23 mouse cellular contexts compared by ENCODE assay signal in the genomic region with DNA sequence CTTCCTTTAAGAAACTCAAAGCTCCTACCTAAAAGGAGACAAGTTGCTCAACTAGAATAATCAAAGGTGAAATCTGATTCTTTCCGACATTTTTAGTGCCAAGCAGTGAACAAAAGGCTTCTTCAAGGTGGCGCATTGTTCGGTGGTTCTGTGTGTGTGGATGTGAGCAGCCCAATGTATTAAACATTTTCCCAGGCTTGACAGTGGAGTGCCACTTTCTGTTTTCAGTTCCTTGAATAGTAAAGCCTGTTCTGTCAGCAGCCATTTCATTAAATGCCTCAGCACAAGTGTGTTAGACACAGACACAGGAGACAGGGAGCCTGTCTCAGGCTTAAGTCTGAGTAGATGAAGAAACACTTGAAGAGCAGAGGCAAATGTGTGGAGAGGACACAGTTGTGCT. TPM values are rescaled to one million over a fixed set of nuclear protein-coding genes. Genes with fewer than 3 reads are reported as not detected.
A peak's percentile ranks its signal among the peaks of the same experiment; 100 is the strongest.
DNase-seq lines count a peak whose midpoint lies in the region; ATAC-seq and TF ChIP-seq lines count a peak whose summit lies in the region.
"Had no signal": no experiment of that assay in that cellular context is flagged by ENCODE, and none has a peak within 500 bp of the region (broad histone marks: within the 10 kb centered on the region; RNA-seq: fewer than 3 reads in every experiment).

No protein-coding gene starts in this region.

- intact Hi-C loops in heart, postnatal 10 days (cut with DNase I) = no loop called here
- intact Hi-C loops in left cerebral cortex, postnatal 14 days (cut with DNase I) = no loop called here

- H3K9me3 ChIP-seq in heart, embryonic 12.5 days (replicated peaks) = no peaks in the 10 kb centered on the region
- no peaks in the 10 kb centered on the region for H3K9me3 ChIP-seq in intestine, embryonic 14.5 days (ENCODE audit: control insufficient read depth, low read length)
- no peaks in the 10 kb centered on the region for H3K9me3 ChIP-seq in intestine, postnatal 0 days (ENCODE audit: control insufficient read depth)
- no peaks in the 10 kb centered on the region for H3K9me3 ChIP-seq in embryonic facial prominence, embryonic 15.5 days (replicated peaks)
- H3K9me3 ChIP-seq: liver, embryonic 15.5 days; lung, embryonic 15.5 days; megakaryocyte, embryonic 14.5 days; midbrain, embryonic 15.5 days; neural tube, embryonic 13.5 days had no signal

- 83% methylated on average over 3 of the region's 3 CpGs for WGBS in heart, embryonic 12.5 days
- WGBS in intestine, embryonic 14.5 days = 83% methylated on average over 3 of the region's 3 CpGs
- 90% methylated on average over 3 of the region's 3 CpGs for WGBS in intestine, postnatal 0 days
- 66% methylated on average over 3 of the region's 3 CpGs for WGBS in embryonic facial prominence, embryonic 15.5 days

- peaks cover 51% of the 10 kb centered on the region for H3K4me1 ChIP-seq in heart, embryonic 12.5 days (replicated peaks)
- peaks cover 4% of the 10 kb centered on the region; the same call in 1 of the 2 replicates for H3K4me1 ChIP-seq in intestine, embryonic 14.5 days (replicated peaks; ENCODE audit: control insufficient read depth, insufficient read depth, low read length)
- H3K4me1 ChIP-seq in intestine, postnatal 0 days (replicated peaks; ENCODE audit: control insufficient read depth, insufficient read depth, low read length) = no peaks in the 10 kb centered on the region
- H3K4me1 ChIP-seq in embryonic facial prominence, embryonic 15.5 days = peaks cover 6% of the 10 kb centered on the region; the same call in 1 of the 2 replicates
- H3K4me1 ChIP-seq: lung, embryonic 15.5 days had no signal

- H3K27me3 ChIP-seq in heart, embryonic 12.5 days (replicated peaks) = no peaks in the 10 kb centered on the region
- no peaks in the 10 kb centered on the region for H3K27me3 ChIP-seq in intestine, embryonic 14.5 days (replicated peaks; ENCODE audit: control insufficient read depth, insufficient read depth, low read length)
- H3K27me3 ChIP-seq in intestine, postnatal 0 days (replicated peaks; ENCODE audit: control insufficient read depth, insufficient read depth, low read length) = no peaks in the 10 kb centered on the region
- H3K27me3 ChIP-seq in embryonic facial prominence, embryonic 15.5 days = no peaks in the 10 kb centered on the region
- H3K27me3 ChIP-seq: liver, embryonic 15.5 days; lung, embryonic 15.5 days; megakaryocyte, embryonic 14.5 days; midbrain, embryonic 15.5 days; neural tube, embryonic 13.5 days had no signal

- H3K9ac ChIP-seq in heart, embryonic 12.5 days = no peak overlapping the region
- no peak overlapping the region for H3K9ac ChIP-seq in intestine, embryonic 14.5 days (ENCODE audit: low read length)
- no peak overlapping the region for H3K9ac ChIP-seq in intestine, postnatal 0 days (ENCODE audit: low read depth, low read length)
- H3K9ac ChIP-seq in embryonic facial prominence, embryonic 15.5 days = no peak overlapping the region
- H3K9ac ChIP-seq: liver, embryonic 15.5 days; lung, embryonic 15.5 days; midbrain, embryonic 15.5 days; neural tube, embryonic 13.5 days had no signal

- H3K27ac ChIP-seq in heart, embryonic 12.5 days (ENCODE audit: poor library complexity, severe bottlenecking) = 0 out of 2 replicates have a peak overlapping the region, but pooled peaks have one; percentile 9
- no peak overlapping the region for H3K27ac ChIP-seq in intestine, embryonic 14.5 days (ENCODE audit: low read depth)
- H3K27ac ChIP-seq in intestine, postnatal 0 days (ENCODE audit: low read depth, low read length) = no peak overlapping the region
- H3K27ac ChIP-seq in embryonic facial prominence, embryonic 15.5 days (replicated peaks) = peak overlapping the region; percentile 36; the same call in 1 of the 2 replicates
- H3K27ac ChIP-seq: liver, embryonic 15.5 days; lung, embryonic 15.5 days; midbrain, embryonic 15.5 days; neural tube, embryonic 13.5 days had no signal

- H3K36me3 ChIP-seq in heart, embryonic 12.5 days = no peaks in the 10 kb centered on the region
- no peaks in the 10 kb centered on the region for H3K36me3 ChIP-seq in intestine, embryonic 14.5 days (ENCODE audit: control insufficient read depth, insufficient read depth, low read length)
- no peaks in the 10 kb centered on the region for H3K36me3 ChIP-seq in intestine, postnatal 0 days (ENCODE audit: control insufficient read depth, insufficient read depth)
- H3K36me3 ChIP-seq in embryonic facial prominence, embryonic 15.5 days = no peaks in the 10 kb centered on the region
- H3K36me3 ChIP-seq: liver, embryonic 15.5 days; lung, embryonic 15.5 days; midbrain, embryonic 15.5 days; neural tube, embryonic 13.5 days had no signal

- DNase-seq in heart, postnatal 10 days = no peak
- peak; percentile 41 for DNase-seq in intestine, embryonic 14.5 days (ENCODE audit: low spot score)
- peak; percentile 37 for DNase-seq in brain, embryonic 14.5 days (ENCODE audit: low read depth)
- no peak for DNase-seq in left cerebral cortex, postnatal 14 days (ENCODE audit: low spot score in 2 of 2)
- DNase-seq: adrenal gland, postnatal 36 days; cerebellum, adult 11 months; cerebellum, adult 9-11 months; gastrocnemius, postnatal 14 days; heart, adult 18-20 months; lung, postnatal 36 days had no signal

- ATAC-seq in heart, embryonic 12.5 days (ENCODE audit: insufficient number of reproducible peaks, low FRiP score) = no peak
- no peak for ATAC-seq in intestine, embryonic 14.5 days (replicated peaks; ENCODE audit: low FRiP score, low TSS enrichment, low read depth)
- ATAC-seq in intestine, postnatal 0 days = no peak
- ATAC-seq in embryonic facial prominence, embryonic 15.5 days (ENCODE audit: insufficient number of reproducible peaks, low FRiP score, low TSS enrichment, low read depth) = no peak
- ATAC-seq: forebrain, embryonic 14.5 days; hindbrain, embryonic 16.5 days; intestine, embryonic 16.5 days; midbrain, embryonic 15.5 days had no signal

- no peak for TF ChIP-seq POLR2A in brain, embryonic 14.5 days (IDR thresholded peaks at IDR 0.05; ENCODE audit: borderline replicate concordance, extremely low read depth, insufficient read depth, insufficient read length, poor library complexity, severe bottlenecking)

- H3K4me3 ChIP-seq in heart, embryonic 12.5 days = no peak overlapping the region
- H3K4me3 ChIP-seq in intestine, embryonic 14.5 days (ENCODE audit: low read depth, low read length) = no peak overlapping the region
- H3K4me3 ChIP-seq in intestine, postnatal 0 days (ENCODE audit: low read depth, low read length) = no peak overlapping the region
- no peak overlapping the region for H3K4me3 ChIP-seq in embryonic facial prominence, embryonic 15.5 days (replicated peaks)
- H3K4me3 ChIP-seq: liver, embryonic 15.5 days; lung, embryonic 15.5 days; megakaryocyte, embryonic 14.5 days; midbrain, embryonic 15.5 days; myocyte; neural tube, embryonic 13.5 days had no signal

- no peak for TF ChIP-seq CTCF in intestine, postnatal 0 days (IDR thresholded peaks at IDR 0.05; ENCODE audit: low read depth)
- TF ChIP-seq CTCF in brain, embryonic 14.5 days (IDR thresholded peaks at IDR 0.05; ENCODE audit: borderline replicate concordance, extremely low read depth, insufficient read depth, insufficient read length) = no peak

- H3K4me2 ChIP-seq in heart, embryonic 12.5 days = no peak overlapping the region
- no peak overlapping the region for H3K4me2 ChIP-seq in intestine, embryonic 14.5 days (ENCODE audit: low read length)
- H3K4me2 ChIP-seq in intestine, postnatal 0 days (replicated peaks; ENCODE audit: low read depth) = no peak overlapping the region
- no peak overlapping the region for H3K4me2 ChIP-seq in embryonic facial prominence, embryonic 15.5 days (replicated peaks)
- H3K4me2 ChIP-seq: liver, embryonic 15.5 days; lung, embryonic 15.5 days; midbrain, embryonic 15.5 days; neural tube, embryonic 13.5 days had no signal

RNA-seq across cellular contexts. Expression of a gene that starts 39.9 kb away (rescaled TPM):
- 30.6 and 34.5 TPM in 2 replicates for polyA plus RNA-seq in heart, embryonic 12.5 days (2016; fragmentation: Nextera tagmentation; extraction: Ambion mirVana)
- total RNA-seq in heart, postnatal 10 days (2021) = 100 to 1,000 TPM; 191 to 198 TPM
- polyA plus RNA-seq in intestine, embryonic 14.5 days (2014; fragmentation: Nextera tagmentation; extraction: Ambion mirVana) = 24.4 and 25.6 TPM in 2 replicates
- 27.7 and 30.5 TPM in 2 replicates for polyA plus RNA-seq in intestine, postnatal 0 days (2015; fragmentation: Nextera tagmentation; extraction: Ambion mirVana)
- 45.6 and 58.0 TPM in 2 replicates for polyA plus RNA-seq in brain, embryonic 14.5 days (2012; rRNA removed)
- polyA plus RNA-seq in embryonic facial prominence, embryonic 15.5 days (2015; fragmentation: Nextera tagmentation; extraction: Ambion mirVana) = 26.1 and 29.2 TPM in 2 replicates
- total RNA-seq in left cerebral cortex, postnatal 14 days (2021) = 100 to 1,000 TPM; 214 to 223 TPM

RNA-seq across cellular contexts. Expression of a gene that starts 40.0 kb away (rescaled TPM):
- 0.54 and 0.73 TPM in 2 replicates for polyA plus RNA-seq in heart, embryonic 12.5 days (2016; fragmentation: Nextera tagmentation; extraction: Ambion mirVana)
- 1 to 10 TPM; 2.3 to 2.6 TPM for total RNA-seq in heart, postnatal 10 days (2021)
- 0.51 and 0.62 TPM in 2 replicates for polyA plus RNA-seq in intestine, embryonic 14.5 days (2014; fragmentation: Nextera tagmentation; extraction: Ambion mirVana)
- 0.80 and 0.81 TPM in 2 replicates for polyA plus RNA-seq in intestine, postnatal 0 days (2015; fragmentation: Nextera tagmentation; extraction: Ambion mirVana)
- 1.9 and 2.5 TPM in 2 replicates for polyA plus RNA-seq in brain, embryonic 14.5 days (2012; rRNA removed)
- 1.3 and 1.6 TPM in 2 replicates for polyA plus RNA-seq in embryonic facial prominence, embryonic 15.5 days (2015; fragmentation: Nextera tagmentation; extraction: Ambion mirVana)
- 10 to 100 TPM; 10.6 to 11.4 TPM for total RNA-seq in left cerebral cortex, postnatal 14 days (2021)
- total RNA-seq: common myeloid progenitor, adult 5-6 weeks had no signal

Comparison
In these comparisons a context has a peak if more than half of its experiments do, and no peak if none do; other contexts are left out.
1. H3K27ac ChIP-seq: peak in heart, embryonic 12.5 days (single experiment) and embryonic facial prominence, embryonic 15.5 days (single experiment); none in intestine, embryonic 14.5 days (single experiment) and intestine, postnatal 0 days (single experiment).
2. DNase-seq: peak in intestine, embryonic 14.5 days (single experiment) and brain, embryonic 14.5 days (single experiment); none in heart, postnatal 10 days (0 of 2) and left cerebral cortex, postnatal 14 days (0 of 2).